Comparison of ENCODE assay signal across 8 mouse cellular contexts in genomic region chr1:160044237-160045021, GRCm38 (mm10). TPM values are rescaled to one million over a fixed set of nuclear protein-coding genes. Genes with fewer than 3 reads are reported as not detected.
DNase-seq lines count a peak whose midpoint lies in the region; ATAC-seq and TF ChIP-seq lines count a peak whose summit lies in the region.

Gene 4930523C07Rik (plus strand): TSS chr1:160044382.

- H3K4me1 ChIP-seq in intestine, postnatal 0 days (replicated peaks; ENCODE audit: control insufficient read depth, insufficient read depth, low read length), result peaks cover 4% of the 10 kb centered on the region
- peaks cover 13% of the 10 kb centered on the region for H3K4me1 ChIP-seq in lung, adult 2 months (ENCODE audit: control insufficient read depth, insufficient read depth, low read length)
- H3K4me1 ChIP-seq in neural tube, embryonic 13.5 days (replicated peaks), result peaks cover 11% of the 10 kb centered on the region

- H3K27ac ChIP-seq in intestine, postnatal 0 days (ENCODE audit: low read depth, low read length), result peak within 1 kb of the TSS; percentile 23
- H3K27ac ChIP-seq in neural tube, embryonic 13.5 days (replicated peaks), result no peak within 1 kb of the TSS

- TF ChIP-seq CTCF in intestine, postnatal 0 days (IDR thresholded peaks at IDR 0.05; ENCODE audit: low read depth), result peak; percentile 80
- peak; percentile 49 for TF ChIP-seq CTCF in lung, adult 2 months (IDR thresholded peaks at IDR 0.05; ENCODE audit: insufficient read depth, low read length)

- ATAC-seq in activated CD4-positive, CD25-positive, alpha-beta regulatory T cell, adult 4 months, result peak; percentile 62
- peak; percentile 80 for ATAC-seq in intestine, postnatal 0 days
- ATAC-seq in neural tube, embryonic 13.5 days (ENCODE audit: low read depth), result no peak

- DNase-seq in B cell, adult 2 months, result peak; percentile 86 to 87
- DNase-seq in embryo, embryonic 11 days, result peak; percentile 63
- peak; percentile 99 for DNase-seq in heart, adult 11 months
- peak; percentile 89 for DNase-seq in lung, adult 2 months
- peak; percentile 74 for DNase-seq in thymus, postnatal 0 days (ENCODE audit: low spot score)

- H3K9me3 ChIP-seq in intestine, postnatal 0 days (ENCODE audit: control insufficient read depth), result no peaks in the 10 kb centered on the region
- no peaks in the 10 kb centered on the region for H3K9me3 ChIP-seq in neural tube, embryonic 13.5 days

- H3K9ac ChIP-seq in intestine, postnatal 0 days (ENCODE audit: low read depth, low read length), result peak within 1 kb of the TSS; percentile 27
- H3K9ac ChIP-seq in neural tube, embryonic 13.5 days, result peak within 1 kb of the TSS; percentile 50

- peak within 1 kb of the TSS; percentile 49 for H3K4me3 ChIP-seq in intestine, postnatal 0 days (ENCODE audit: low read depth, low read length)
- H3K4me3 ChIP-seq in lung, adult 2 months (replicated peaks; ENCODE audit: extremely low read depth, low read depth, low read length), result peak within 1 kb of the TSS; percentile 71
- peak within 1 kb of the TSS; percentile 37 for H3K4me3 ChIP-seq in neural tube, embryonic 13.5 days

- 1% methylated on average over 33 of the region's 33 CpGs for WGBS in intestine, postnatal 0 days
- under 1% methylated on average over 33 of the region's 33 CpGs for WGBS in lung, adult 2 months
- 2% methylated on average over 33 of the region's 33 CpGs for WGBS in neural tube, embryonic 13.5 days

- TF ChIP-seq POLR2A in lung, adult 2 months (IDR thresholded peaks at IDR 0.05; ENCODE audit: borderline replicate concordance, extremely low read depth, low read depth, low read length), result peak; percentile 95

- no peaks in the 10 kb centered on the region for H3K36me3 ChIP-seq in intestine, postnatal 0 days (ENCODE audit: control insufficient read depth, insufficient read depth)
- H3K36me3 ChIP-seq in neural tube, embryonic 13.5 days, result no peaks in the 10 kb centered on the region

- no peaks in the 10 kb centered on the region for H3K27me3 ChIP-seq in intestine, postnatal 0 days (replicated peaks; ENCODE audit: control insufficient read depth, insufficient read depth, low read length)
- H3K27me3 ChIP-seq in neural tube, embryonic 13.5 days, result no peaks in the 10 kb centered on the region; the same call in 1 of the 2 replicates

- peak within 1 kb of the TSS; percentile 82 for H3K4me2 ChIP-seq in intestine, postnatal 0 days (replicated peaks; ENCODE audit: low read depth)
- H3K4me2 ChIP-seq in neural tube, embryonic 13.5 days, result peak within 1 kb of the TSS; percentile 58

RNA-seq across cellular contexts. Expression of gene 4930523C07Rik, which starts in this region (rescaled TPM):
- 100 to 1,000 TPM; 144 to 219 TPM for polyA plus RNA-seq in activated CD4-positive, CD25-positive, alpha-beta regulatory T cell, adult 4 months (2017; shearing (Covaris generic))
- polyA plus RNA-seq in intestine, postnatal 0 days (2015; fragmentation: Nextera tagmentation; extraction: Ambion mirVana), result 9.6 and 13.4 TPM in 2 replicates
- 29.3 and 31.9 TPM in 2 replicates for polyA plus RNA-seq in lung, adult 2 months (2012; rRNA removed)
- 0.81 and 1.3 TPM in 2 replicates for polyA plus RNA-seq in neural tube, embryonic 13.5 days (2015; fragmentation: Nextera tagmentation; extraction: Ambion mirVana)
- 87.9 and 98.6 TPM in 2 replicates for polyA plus RNA-seq in thymus, postnatal 0 days (2015; fragmentation: Nextera tagmentation; extraction: Ambion mirVana)
